1 mouse cellular context compared by ENCODE assay signal in the genomic region with DNA sequence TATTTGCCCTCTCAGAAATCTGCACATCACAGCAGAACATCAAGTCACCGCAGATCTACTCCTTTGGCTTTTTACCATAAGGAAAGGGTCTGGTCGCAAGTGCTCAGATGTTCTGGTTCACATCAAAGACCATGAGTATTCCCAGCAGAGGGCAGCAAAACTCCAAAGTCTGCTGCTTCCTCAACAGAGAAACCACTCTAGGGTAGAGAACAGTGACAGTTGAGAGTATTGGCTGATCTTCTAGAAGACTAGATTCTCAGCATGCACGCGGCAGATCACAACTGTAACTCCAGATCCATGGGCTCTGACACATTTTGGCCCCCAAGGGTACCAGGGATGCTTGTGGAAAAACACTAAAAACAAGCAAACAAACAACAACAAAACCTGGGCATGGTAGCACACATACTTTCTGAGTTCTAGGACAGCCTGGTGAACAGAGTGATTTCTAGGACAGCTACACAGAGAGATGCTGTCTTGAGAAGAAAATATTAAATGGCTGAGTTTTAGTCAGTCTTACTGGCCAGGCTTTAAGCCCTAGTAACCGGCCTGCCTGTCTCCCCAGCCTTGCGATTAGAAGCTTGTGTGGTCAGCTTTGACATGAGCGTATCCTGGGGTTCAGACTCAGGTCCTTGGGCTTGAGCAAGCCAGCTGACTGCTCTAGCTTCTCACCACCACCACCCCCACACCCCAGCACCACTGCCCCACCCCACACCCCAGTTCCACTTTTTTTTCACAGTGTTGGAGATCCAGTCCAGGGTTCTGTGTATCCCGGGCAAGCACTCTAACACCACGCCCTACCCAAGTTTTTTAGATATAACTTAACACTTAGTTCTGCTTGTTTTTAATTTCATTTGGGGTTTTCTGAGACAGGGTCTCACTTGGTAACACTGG.
TF ChIP-seq lines count a peak whose summit lies in the region.

No protein-coding gene starts in this region.

TF ChIP-seq in MEL, 35 proteins besides CTCF, POLR2A, EP300 and RAD21 (continued from another document):
- TF ChIP-seq BHLHE40 (IDR thresholded peaks at IDR 0.05; ENCODE audit: borderline replicate concordance, low read depth, low read length) (peak; percentile 65), GABPA (IDR thresholded peaks at IDR 0.05; ENCODE audit: low read depth, low read length) (peak; percentile 45; the same call in 1 of the 2 replicates), POLR2AphosphoS5 (IDR thresholded peaks at IDR 0.05; ENCODE audit: borderline replicate concordance, low read depth, low read length) (no peak), NRF1 (IDR thresholded peaks at IDR 0.05; ENCODE audit: insufficient read depth, low read depth, low read length, poor library complexity, severe bottlenecking) (no peak), ETS1 (IDR thresholded peaks at IDR 0.05; ENCODE audit: low read depth, low read length) (peak; percentile 56; the same call in 1 of the 2 replicates), SIN3A (IDR thresholded peaks at IDR 0.05; ENCODE audit: low read length) (peak; percentile 91), TAL1 (IDR thresholded peaks at IDR 0.05; ENCODE audit: low read length) (no peak), CHD1 (IDR thresholded peaks at IDR 0.05; ENCODE audit: low read depth, low read length) (peak; percentile 93), ZMIZ1 (IDR thresholded peaks at IDR 0.05; ENCODE audit: low read depth, low read length) (peak; percentile 39; the same call in 1 of the 2 replicates), UBTF (IDR thresholded peaks at IDR 0.05; ENCODE audit: borderline replicate concordance, insufficient read depth, low read depth, low read length) (no peak), KAT2A (conservative IDR thresholded peaks at IDR 0.05; ENCODE audit: low read depth, low read length) (no peak), TCF12 (IDR thresholded peaks at IDR 0.05; ENCODE audit: low read depth, low read length) (0 out of 2 replicates have a peak, but pooled peaks have one; percentile 26), JUND (IDR thresholded peaks at IDR 0.05; ENCODE audit: low read depth, low read length) (peak; percentile 71; the same call in 1 of the 2 replicates), ZKSCAN1 (IDR thresholded peaks at IDR 0.05; ENCODE audit: low read depth, low read length) (no peak), HCFC1 (IDR thresholded peaks at IDR 0.05; ENCODE audit: low read depth, low read length) (peak; percentile 63), MAX (IDR thresholded peaks at IDR 0.05; ENCODE audit: low read length) (peak; percentile 90), TBP (IDR thresholded peaks at IDR 0.05; ENCODE audit: low read depth, low read length) (0 out of 2 replicates have a peak, but pooled peaks have one; percentile 38), CHD2 (IDR thresholded peaks at IDR 0.05; ENCODE audit: low read length) (no peak), ZNF384 (IDR thresholded peaks at IDR 0.05; ENCODE audit: low read depth, low read length) (peak; percentile 86), RCOR1 (IDR thresholded peaks at IDR 0.05; ENCODE audit: low read depth, low read length) (peak; percentile 51; the same call in 1 of the 2 replicates), USF1 (IDR thresholded peaks at IDR 0.05; ENCODE audit: low read depth, low read length) (no peak), MAZ (IDR thresholded peaks at IDR 0.05; ENCODE audit: low read depth, low read length) (peak; percentile 86), USF2 (IDR thresholded peaks at IDR 0.05; ENCODE audit: borderline replicate concordance in 1 of 2, insufficient read depth in 1 of 2, low read depth in 1 of 2, low read length in 2 of 2) (no peak), GATA1 (IDR thresholded peaks at IDR 0.05; ENCODE audit: low read depth, low read length) (no peak; the same call in 1 of the 2 replicates)
TF ChIP-seq in MEL: peak in this region for 23.
